Mouse (Mus musculus) kidney, adult 2 months (tissue): ENCODE measurements around the gene Taf12. TPM values are rescaled to one million over a fixed set of nuclear protein-coding genes. Genes with fewer than 3 reads are reported as not detected.

Experiments used
- DNase-seq: peaks from one replicate; pipeline ENCODE4 v3.0.0; 2021
- H3K27ac ChIP-seq: fragments of 200-500 bp; 2 replicates; pipeline ENCODE4 v1.5.1; 2012; ENCODE audit warnings: low read depth, low read length, control low read depth, inconsistent platforms; ENCODE audit not compliant: insufficient read depth
- H3K27me3 ChIP-seq: fragments of 200-500 bp; replicated peaks from 2 replicates; pipeline ENCODE4 v1.6.1; 2012; ENCODE audit warnings: mild to moderate bottlenecking, moderate library complexity, low read length, inconsistent platforms; ENCODE audit not compliant: control insufficient read depth, insufficient read depth
- H3K36me3 ChIP-seq: fragments of 200-500 bp; 2 replicates; pipeline ENCODE4 v1.6.1; 2012; ENCODE audit warnings: mild to moderate bottlenecking, moderate library complexity, low read length, inconsistent platforms; ENCODE audit not compliant: control insufficient read depth, insufficient read depth
- H3K4me1 ChIP-seq: fragments of 200-500 bp; 2 replicates; pipeline ENCODE4 v1.6.1; 2011; ENCODE audit warnings: low read length; ENCODE audit not compliant: control insufficient read depth, insufficient read depth
- H3K4me3 ChIP-seq: fragments of 200-500 bp; 2 replicates; pipeline ENCODE4 v1.5.1; 2011; ENCODE audit warnings: mild to moderate bottlenecking, low read depth, low read length, control low read depth; ENCODE audit not compliant: insufficient read depth
- CTCF ChIP-seq: fragments of 200-500 bp; conservative IDR thresholded peaks from 2 replicates; pipeline ENCODE4 v1.5.1; 2011; ENCODE audit warnings: low read depth, mild to moderate bottlenecking, control low read depth, low read length, moderate library complexity, mixed read lengths; ENCODE audit not compliant: insufficient read depth, insufficient read length
- POLR2A ChIP-seq: fragments of 200-500 bp; IDR thresholded peaks from one replicate; pipeline ENCODE4 v1.6.1; 2011; ENCODE audit warnings: low read depth, low read length, control low read depth
- WGBS: fragments of 180-500 bp; shearing (Covaris S2); methylation state at CpG from one replicate; pipeline ENCODE4 v1.1.7; 2018; 5-methylcytosine and 5-hydroxymethylcytosine counted together
- polyA plus RNA-seq: library from polyadenylated mRNA; depleted of rRNA; stranded (reverse); fragments of >200 nt; gene quantifications from 2 replicates; pipeline ENCODE4 v1.2.3, GENCODE M21; 2012; rRNA removed

Gene Taf12
- 12.2 and 15.0 TPM in 2 replicates for polyA plus RNA-seq

- DNase-seq, result peak; percentile 96
- TF ChIP-seq CTCF (no peak), POLR2A (peak; percentile 97)
- H3K27ac ChIP-seq, result peak within 1 kb of the TSS; percentile 87
- no peaks in the 10 kb centered on the region; the same call in 1 of the 2 replicates for H3K4me1 ChIP-seq
- H3K36me3 ChIP-seq, result no peaks in the 10 kb centered on the region
- peak within 1 kb of the TSS; percentile 96 for H3K4me3 ChIP-seq
- under 1% methylated on average over 48 of the region's 48 CpGs for WGBS
- no peaks in the 10 kb centered on the region for H3K27me3 ChIP-seq
These were observed at the start of gene Taf12 for GRCm38 (mm10) chr4:132274156-132274862. Gene Taf12, plus strand, starts transcription at chr4:132274375.

- no peak for TF ChIP-seq CTCF
- TF ChIP-seq POLR2A, result no peak
- Histone ChIP-seq H3K36me3 (peaks cover 3% of the 10 kb centered on the region), H3K27ac (no peak overlapping the region), H3K4me1 (no peaks in the 10 kb centered on the region), H3K27me3 (no peaks in the 10 kb centered on the region), H3K4me3 (no peak overlapping the region)
- no peak for DNase-seq
- WGBS, result 98% methylated on average over 5 of the region's 5 CpGs
These were observed 43.8 kb upstream of the Taf12 start for GRCm38 (mm10) chr4:132230422-132230821.

DNA sequence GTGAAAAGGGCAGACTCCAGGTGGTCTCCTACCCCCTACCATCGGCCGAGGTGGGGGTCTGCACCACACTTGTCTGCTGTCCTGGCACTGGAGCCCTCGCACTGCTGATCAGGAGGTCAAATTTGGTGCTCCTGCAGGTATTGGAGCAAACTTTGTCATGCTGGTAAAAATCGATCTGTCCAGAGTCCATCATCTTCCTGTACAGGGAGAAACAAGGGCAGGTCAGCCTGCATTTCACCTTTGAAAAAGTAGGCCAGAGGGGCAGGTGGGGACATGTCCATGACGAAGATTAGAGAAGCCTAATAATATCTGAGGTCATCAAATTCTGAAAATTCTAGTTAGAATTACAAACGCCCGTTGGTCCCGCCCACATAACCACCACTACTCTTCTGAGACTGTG, 39.5 kb upstream of the Taf12 start:
- Histone ChIP-seq H3K27ac (no peak overlapping the region), H3K4me1 (no peaks in the 10 kb centered on the region), H3K4me3 (no peak overlapping the region), H3K36me3 (no peaks in the 10 kb centered on the region; the same call in none of the 2 replicates), H3K27me3 (no peaks in the 10 kb centered on the region)
- TF ChIP-seq POLR2A (no peak), CTCF (no peak)
- no peak for DNase-seq
- WGBS, result 91% methylated on average over 8 of the region's 8 CpGs

DNA sequence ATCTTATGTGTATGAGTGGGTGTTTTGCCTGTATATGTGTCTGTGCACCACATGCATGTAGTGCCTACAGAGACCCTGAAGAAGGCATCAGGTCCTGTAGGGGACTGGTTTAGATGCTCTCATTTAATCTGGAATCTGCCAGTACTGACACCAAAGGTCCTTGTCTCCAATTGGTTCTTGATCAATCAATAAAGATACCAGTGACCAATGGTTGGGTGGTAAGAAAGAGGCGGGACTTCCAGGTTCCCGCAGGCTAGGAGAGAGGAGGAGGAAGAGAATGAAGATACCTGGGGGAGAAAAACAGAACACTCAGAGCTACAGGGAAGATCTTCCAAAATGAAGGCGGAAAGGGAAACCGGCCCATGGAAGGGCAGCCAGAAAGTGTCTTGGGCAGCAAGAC, 35.8 kb upstream of the Taf12 start:
- DNase-seq, result no peak
- Histone ChIP-seq H3K4me3 (no peak overlapping the region), H3K36me3 (peaks cover 2% of the 10 kb centered on the region), H3K27ac (no peak overlapping the region), H3K4me1 (no peaks in the 10 kb centered on the region), H3K27me3 (no peaks in the 10 kb centered on the region)
- TF ChIP-seq POLR2A (no peak), CTCF (no peak)
- WGBS, result 81% methylated on average over 4 of the region's 4 CpGs

- Histone ChIP-seq H3K27me3 (no peaks in the 10 kb centered on the region), H3K4me3 (no peak overlapping the region), H3K27ac (no peak overlapping the region), H3K4me1 (no peaks in the 10 kb centered on the region), H3K36me3 (peaks cover 2% of the 10 kb centered on the region)
- no peak for TF ChIP-seq POLR2A
- no peak for TF ChIP-seq CTCF
- WGBS, result 89% methylated on average over 3 of the region's 3 CpGs
- DNase-seq, result no peak
These were observed 33.8 kb upstream of the Taf12 start for GRCm38 (mm10) chr4:132240367-132240766.

GRCm38 (mm10) chr4:132241208-132241607, 33.0 kb upstream of the Taf12 start:
- H3K36me3 ChIP-seq, result peaks cover 2% of the 10 kb centered on the region
- 77% methylated on average over 3 of the region's 3 CpGs for WGBS
- TF ChIP-seq CTCF (no peak), POLR2A (no peak)
- no peak overlapping the region for H3K4me3 ChIP-seq
- H3K27me3 ChIP-seq, result no peaks in the 10 kb centered on the region
- DNase-seq, result no peak
- no peaks in the 10 kb centered on the region for H3K4me1 ChIP-seq
- H3K27ac ChIP-seq, result no peak overlapping the region

- Histone ChIP-seq H3K36me3 (peaks cover 2% of the 10 kb centered on the region), H3K27me3 (no peaks in the 10 kb centered on the region), H3K4me3 (no peak overlapping the region), H3K27ac (no peak overlapping the region), H3K4me1 (no peaks in the 10 kb centered on the region)
- 95% methylated on average over 3 of the region's 3 CpGs for WGBS
- no peak for TF ChIP-seq POLR2A
- TF ChIP-seq CTCF, result no peak
- DNase-seq, result no peak
These were observed 28.5 kb upstream of the Taf12 start for GRCm38 (mm10) chr4:132245643-132246042.
